Mouse (Mus musculus) liver, embryonic 12.5 days (tissue): Measurements from ENCODE around the gene Olfr1500. TPM values are rescaled to one million over a fixed set of nuclear protein-coding genes. Genes with fewer than 3 reads are reported as not detected.

Source experiments
- polyA plus RNA-seq: library from polyadenylated mRNA; unstranded; fragments of >200 nt; fragmentation: Nextera tagmentation; extraction: Ambion mirVana; gene quantifications from 2 replicates; pipeline ENCODE4 v1.2.1, GENCODE M21; 2016

Olfr1500 gene
- polyA plus RNA-seq, 1 experiment from 2014 or later = not detected

Other genes starting within 250 kb of the Olfr1500 start
- gene Olfr1484, start 247.0 kb downstream of the Olfr1500 start, polyA plus RNA-seq = not detected in 2 replicates
- gene Olfr1487, start 213.1 kb downstream of the Olfr1500 start, polyA plus RNA-seq = not detected in 2 replicates
- not detected in 2 replicates for gene Olfr1489, start 198.9 kb downstream of the Olfr1500 start, polyA plus RNA-seq
- not detected in 2 replicates for gene Olfr1490, start 179.4 kb downstream of the Olfr1500 start, polyA plus RNA-seq
- not detected in 2 replicates for gene Olfr1491, start 133.2 kb downstream of the Olfr1500 start, polyA plus RNA-seq
- gene Olfr1493-ps1, start 107.2 kb downstream of the Olfr1500 start, polyA plus RNA-seq = not detected in 2 replicates
- not detected in 2 replicates for gene Olfr1494, start 90.8 kb downstream of the Olfr1500 start, polyA plus RNA-seq
- gene Olfr1495, start 65.9 kb downstream of the Olfr1500 start, polyA plus RNA-seq = not detected in 2 replicates
- not detected in 2 replicates for gene Olfr1496, start 52.6 kb downstream of the Olfr1500 start, polyA plus RNA-seq
- gene Olfr1497, start 32.3 kb downstream of the Olfr1500 start, polyA plus RNA-seq = not detected in 2 replicates
- gene Olfr1499, start 11.0 kb downstream of the Olfr1500 start, polyA plus RNA-seq = not detected in 2 replicates
- not detected in 2 replicates for gene Olfr1501, start 20.2 kb upstream of the Olfr1500 start, polyA plus RNA-seq
- not detected in 2 replicates for gene Olfr1502, start 31.3 kb upstream of the Olfr1500 start, polyA plus RNA-seq
- not detected in 2 replicates for gene Olfr1504, start 67.4 kb upstream of the Olfr1500 start, polyA plus RNA-seq
- not detected in 2 replicates for gene Olfr1505, start 83.0 kb upstream of the Olfr1500 start, polyA plus RNA-seq